Mouse (Mus musculus) layer of hippocampus, postnatal 10 days (tissue): ENCODE data around the gene Sult6b2. TPM values are rescaled to one million over a fixed set of nuclear protein-coding genes. Genes with fewer than 3 reads are reported as not detected.
A peak's percentile ranks its signal among the peaks of the same experiment; 100 is the strongest.

Experiments
- DNase-seq, 2 experiments: peaks; one replicate each; pipeline ENCODE4 v3.0.0; 2021; ENCODE audit warnings: low spot score in 2 of 2
- long read RNA-seq: library from polyadenylated mRNA; stranded (forward); transcript quantifications from one replicate; pipeline ENCODE4 v2.0.0, GENCODE M21; 2023
- total RNA-seq, 2 experiments: library from RNA; stranded (reverse); gene quantifications; 2 replicates each; pipeline ENCODE4 v1.2.3; 2021

Gene Sult6b2
- under 1 TPM; 0.21 to 0.29 TPM for total RNA-seq
- long read RNA-seq = 0 reads

- DNase-seq = no peak
These were observed at the start of gene Sult6b2 for GRCm38 (mm10) chr6:142804402-142804801. Gene Sult6b2, minus strand, starts transcription at chr6:142804502.

DNA sequence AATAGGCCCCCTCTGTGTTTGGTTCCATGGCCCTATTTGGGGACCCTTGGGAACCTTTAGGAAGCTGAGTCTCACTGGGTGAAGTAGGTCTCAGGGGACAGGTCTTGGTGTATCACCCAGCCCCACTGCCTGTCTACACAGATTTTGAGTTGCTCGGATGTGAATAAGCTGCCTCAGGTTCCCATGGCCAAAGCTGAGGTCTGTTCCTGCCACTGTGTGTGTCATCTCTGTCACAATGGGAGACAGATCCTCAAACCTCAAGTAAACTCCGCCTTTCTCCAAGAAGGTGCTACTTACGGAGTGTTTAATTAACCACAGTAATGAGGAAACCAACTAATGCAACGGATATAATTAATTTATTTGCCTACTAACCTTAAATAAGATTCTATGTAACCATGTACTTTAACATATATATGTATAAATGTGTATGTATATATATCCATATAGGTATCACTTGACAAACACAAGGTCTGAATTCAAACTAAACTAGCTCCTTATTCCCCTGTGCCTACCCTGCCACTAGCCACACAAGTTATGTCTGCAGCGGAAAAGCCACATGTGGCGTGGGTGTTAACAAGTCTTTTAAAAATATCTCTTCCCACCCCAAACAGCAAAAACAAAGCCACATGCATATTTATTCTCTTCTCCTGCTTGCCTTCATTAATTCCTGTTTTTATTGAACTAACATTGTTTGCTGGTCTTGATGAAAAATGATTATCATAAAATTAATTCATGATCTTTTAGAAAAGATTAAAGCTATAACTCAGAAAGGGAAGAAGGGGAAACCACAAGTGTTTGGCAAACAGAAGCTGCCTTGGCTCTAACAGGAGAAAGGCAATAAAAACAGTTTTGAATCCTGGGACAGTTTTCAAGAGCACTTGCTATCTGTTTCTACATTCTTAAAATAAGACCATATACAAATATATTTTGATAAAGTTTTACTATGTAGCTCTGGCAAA, 48.4 kb upstream of the Sult6b2 start:
- no peak for DNase-seq

DNA sequence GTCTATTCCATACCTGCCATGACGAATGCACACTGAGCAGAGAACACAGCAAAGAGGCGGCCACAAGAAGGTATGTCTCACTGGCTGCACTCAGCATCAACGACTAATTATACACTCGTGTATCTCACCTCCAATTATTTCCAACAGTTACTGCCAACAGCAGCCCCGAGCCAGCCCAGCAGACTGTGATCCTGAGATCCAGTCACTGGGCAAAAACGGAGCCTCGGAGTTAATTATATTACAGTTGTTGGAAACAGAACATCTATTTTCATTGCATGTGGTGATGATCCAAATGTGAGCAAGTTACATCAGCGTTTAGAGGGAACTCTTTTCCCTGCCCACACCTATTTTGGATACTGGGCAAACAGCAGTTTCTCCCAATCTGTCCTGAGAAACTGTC, 46.1 kb upstream of the Sult6b2 start:
- DNase-seq = no peak

- no peak for DNase-seq
These were observed 45.0 kb upstream of the Sult6b2 start for GRCm38 (mm10) chr6:142849326-142849725.

- DNase-seq = no peak
These were observed 43.8 kb upstream of the Sult6b2 start for GRCm38 (mm10) chr6:142847914-142848674.

DNA sequence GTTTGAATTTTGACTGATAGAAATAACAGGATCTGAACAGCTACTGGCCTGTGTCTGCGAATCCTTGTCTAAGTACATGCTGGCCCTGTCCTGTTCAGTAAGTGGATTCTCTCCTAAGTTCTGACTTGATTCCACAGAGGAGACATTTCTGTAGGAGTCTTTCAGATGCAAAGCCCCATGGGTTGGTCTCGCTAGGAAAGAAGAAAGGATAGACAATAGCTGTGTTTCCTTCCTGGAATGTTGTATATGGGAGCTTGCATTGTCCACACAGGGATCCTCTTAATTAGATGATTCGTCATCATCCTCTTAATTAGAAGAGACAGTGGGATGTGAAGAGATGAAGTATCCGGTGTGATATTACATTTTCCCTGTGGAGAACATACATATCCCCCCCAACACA, 42.6 kb upstream of the Sult6b2 start:
- DNase-seq = no peak

- DNase-seq = no peak
These were observed 40.8 kb upstream of the Sult6b2 start for GRCm38 (mm10) chr6:142845066-142845465.

- DNase-seq = no peak
These were observed 39.8 kb upstream of the Sult6b2 start for GRCm38 (mm10) chr6:142844061-142844460.

DNA sequence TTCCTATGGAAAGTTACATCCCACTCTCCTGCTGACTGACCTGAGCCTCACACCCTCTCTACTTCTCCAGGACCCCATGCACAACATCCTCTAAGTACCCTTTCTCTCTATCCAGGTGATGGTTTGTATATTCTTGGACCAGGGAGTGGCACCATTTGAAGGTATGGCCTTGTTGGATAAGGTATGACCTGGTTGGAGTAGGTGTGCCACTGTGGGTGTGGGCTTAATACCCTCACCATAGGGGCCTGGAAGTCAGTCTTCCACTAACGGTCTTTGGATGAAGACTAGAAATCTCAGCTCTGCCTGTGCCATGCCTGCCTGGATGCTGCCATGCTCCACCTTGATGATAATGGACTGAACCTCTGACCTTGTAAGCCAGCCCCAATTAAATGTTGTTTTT, 34.2 kb upstream of the Sult6b2 start:
- no peak for DNase-seq

DNA sequence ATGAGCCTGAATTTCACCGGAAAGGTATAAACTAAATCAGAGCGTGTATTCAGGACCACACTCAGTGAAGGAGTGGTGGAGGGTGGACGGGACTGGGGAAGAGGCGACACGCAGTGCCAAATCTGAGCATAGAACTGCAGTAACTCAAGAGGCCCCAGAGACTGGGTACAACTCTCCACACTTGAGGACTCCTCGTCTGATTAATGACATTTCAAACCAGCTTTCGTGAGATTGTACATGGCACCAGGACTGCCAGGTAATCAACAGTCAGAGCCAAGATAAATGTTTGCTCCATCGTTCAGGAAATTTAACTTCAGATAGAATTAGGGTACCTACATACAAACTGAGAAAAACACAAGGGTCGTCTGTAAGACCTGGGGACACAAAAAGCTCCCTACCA, 33.0 kb upstream of the Sult6b2 start:
- DNase-seq = no peak

- DNase-seq = peak; percentile 19 to 23
These were observed 31.4 kb upstream of the Sult6b2 start for GRCm38 (mm10) chr6:142835726-142836125.

DNA sequence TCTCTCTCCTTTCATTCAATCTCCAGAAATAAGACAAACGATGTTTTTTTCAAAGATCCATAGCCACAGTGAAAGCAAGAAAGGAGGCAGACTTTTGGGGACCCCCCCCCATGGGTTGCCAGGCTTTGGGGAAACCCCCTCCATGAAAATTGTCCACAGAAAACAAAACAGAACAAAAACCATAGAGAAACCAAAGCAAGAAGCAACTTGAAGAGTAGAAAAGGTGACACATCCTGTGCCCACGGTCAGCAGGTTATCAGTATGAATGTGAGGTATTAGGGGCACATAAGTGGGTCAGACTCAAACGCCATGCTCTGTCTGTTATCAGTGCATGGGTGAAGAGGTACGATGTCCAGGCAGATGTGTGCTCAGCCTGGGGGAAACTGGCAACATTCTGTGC, 30.6 kb upstream of the Sult6b2 start:
- DNase-seq = no peak

DNA sequence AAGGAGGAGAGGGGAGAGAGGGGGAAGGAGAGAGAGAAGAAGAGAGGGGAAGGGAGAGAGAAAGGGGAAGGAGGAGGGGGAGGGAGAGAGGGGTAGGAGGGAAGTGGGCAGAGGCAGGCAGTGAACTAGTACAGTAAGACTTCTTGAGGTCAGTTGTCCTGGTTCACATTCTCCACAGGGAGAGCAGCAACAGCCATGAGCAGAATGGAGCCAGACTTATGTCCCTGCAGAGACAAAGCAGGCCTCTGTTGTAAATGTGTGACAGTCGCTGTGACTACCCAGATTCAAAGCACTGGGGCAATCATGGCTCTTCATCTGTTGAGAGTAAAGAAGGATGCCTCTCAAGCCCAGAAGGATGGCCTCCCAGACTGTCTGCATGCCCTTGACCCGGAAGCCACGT, 27.4 kb upstream of the Sult6b2 start:
- DNase-seq = no peak

DNA sequence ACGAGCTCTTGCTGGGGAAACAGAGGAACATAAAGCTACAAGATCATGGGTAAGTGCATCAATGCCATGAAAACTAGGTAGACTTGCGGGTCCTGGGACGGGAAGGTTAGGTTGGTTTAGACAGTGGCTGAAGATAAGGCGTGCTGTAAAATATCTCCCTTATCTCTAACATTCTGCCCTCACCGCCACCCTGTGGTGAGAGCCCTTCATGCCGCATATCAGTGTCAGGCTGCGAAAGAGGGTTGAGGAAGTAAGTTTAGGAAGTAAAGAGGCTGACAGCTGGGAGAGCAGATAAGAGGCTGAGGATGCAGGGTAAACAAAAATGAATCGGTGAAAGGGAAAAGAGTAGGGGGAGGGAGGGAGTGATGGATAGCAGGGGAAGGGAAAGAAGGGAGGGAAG, 26.9 kb upstream of the Sult6b2 start:
- no peak for DNase-seq

- no peak for DNase-seq
These were observed 25.9 kb upstream of the Sult6b2 start for GRCm38 (mm10) chr6:142830221-142830620.

GRCm38 (mm10) chr6:142825449-142825848, 21.1 kb upstream of the Sult6b2 start:
- no peak for DNase-seq

GRCm38 (mm10) chr6:142823008-142823787, 18.9 kb upstream of the Sult6b2 start:
- DNase-seq = peak in 1 of 2 experiments; percentile 4

DNA sequence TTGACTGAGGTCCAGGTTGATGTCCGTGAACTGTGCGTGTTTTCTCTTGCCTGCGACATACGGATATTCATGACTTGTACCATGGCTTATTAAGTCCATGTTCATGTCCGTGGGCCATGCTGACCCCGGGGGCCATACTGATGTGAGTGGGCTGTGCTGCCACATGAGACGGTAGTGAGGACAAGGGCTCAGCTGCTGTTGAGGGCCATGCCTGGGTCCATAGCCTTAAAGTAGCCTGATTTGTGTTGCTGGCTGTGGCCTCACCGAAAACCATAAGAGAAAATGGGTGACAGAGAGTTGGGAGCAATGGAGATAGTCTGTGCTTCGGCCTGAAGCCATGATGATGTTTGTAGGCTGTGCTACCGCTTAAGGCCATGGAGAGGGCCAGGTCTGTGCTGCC, 14.0 kb upstream of the Sult6b2 start:
- no peak for DNase-seq

- no peak for DNase-seq
These were observed 11.2 kb upstream of the Sult6b2 start for GRCm38 (mm10) chr6:142815513-142815912.

GRCm38 (mm10) chr6:142814495-142814921, 10.2 kb upstream of the Sult6b2 start:
- DNase-seq = peak; percentile 85 to 91

DNA sequence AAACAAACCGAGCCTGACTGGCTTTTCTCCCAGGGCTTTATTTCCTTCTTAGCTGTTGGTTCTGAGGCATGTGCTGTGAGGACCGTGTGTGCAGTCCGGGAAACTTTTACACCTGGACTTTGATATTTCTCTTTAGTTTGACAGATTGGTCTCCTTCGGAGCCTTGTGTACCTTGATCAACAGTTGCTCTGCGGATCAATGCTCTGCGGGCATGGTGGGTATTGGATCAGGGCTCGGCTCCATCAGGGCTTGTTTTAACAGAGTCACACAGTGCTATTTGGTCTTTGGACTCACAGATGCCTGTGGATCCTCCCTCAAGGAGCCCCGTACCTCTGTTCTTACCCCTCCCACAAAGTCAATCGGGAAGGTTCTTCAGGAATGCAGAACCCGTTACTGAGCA, 9.7 kb upstream of the Sult6b2 start:
- DNase-seq = no peak
